Mouse (Mus musculus) mouse trophoblast stem cell (cell line): ENCODE measurements around the gene Bmx.

Experiments
- in situ Hi-C, 2 experiments: fragments of 300-500 bp; cut with MseI, MboI; formaldehyde crosslinking; loops; 2 replicates in 1 of 2; 3 replicates in 1 of 2; pipeline ENCODE4 v1.15.1; 2025

Gene Bmx

GRCm38 (mm10) chrX:164258057-164258456 lies at the start of gene Bmx:
Bmx (minus strand) TSS chrX:164258193.
- in situ Hi-C loops, result no loop called here

- in situ Hi-C loops, result no loop called here
Measured at GRCm38 (mm10) chrX:164306250-164306649, 48.3 kb upstream of the Bmx start.

GRCm38 (mm10) chrX:164291147-164291546 lies 33.2 kb upstream of the Bmx start:
- in situ Hi-C loops, result no loop called here

- in situ Hi-C loops, result loop anchor here (5.0 to 10.0 kb wide), 2 partner anchors 102 to 105 kb away; no protein-coding TSS in a partner anchor
Measured at GRCm38 (mm10) chrX:164287077-164287476, 29.1 kb upstream of the Bmx start.

- in situ Hi-C loops, result loop anchor here in 1 of 2 experiments (10.0 kb wide), 1 partner anchor 99 kb away; no protein-coding TSS in a partner anchor
Measured at GRCm38 (mm10) chrX:164283808-164284207, 25.8 kb upstream of the Bmx start.

GRCm38 (mm10) chrX:164280918-164281647 lies 23.1 kb upstream of the Bmx start:
- in situ Hi-C loops, result loop anchor here in 1 of 2 experiments (10.0 kb wide), 1 partner anchor 96 kb away; no protein-coding TSS in a partner anchor

- in situ Hi-C loops, result no loop called here
Measured at GRCm38 (mm10) chrX:164275536-164275935, 17.5 kb upstream of the Bmx start.

- in situ Hi-C loops, result no loop called here
Measured at GRCm38 (mm10) chrX:164270603-164271002, 12.6 kb upstream of the Bmx start.

- in situ Hi-C loops, result no loop called here
Measured at GRCm38 (mm10) chrX:164269285-164269761, 11.3 kb upstream of the Bmx start, which contains the start of gene Pir. Pir (plus strand) TSS chrX:164269371.

GRCm38 (mm10) chrX:164264861-164265260 lies 6.9 kb upstream of the Bmx start:
- in situ Hi-C loops, result no loop called here

GRCm38 (mm10) chrX:164262286-164262685 lies 4.3 kb upstream of the Bmx start:
- in situ Hi-C loops, result no loop called here

- in situ Hi-C loops, result no loop called here
Measured at GRCm38 (mm10) chrX:164258662-164259061, 669 bp upstream of the Bmx start.

GRCm38 (mm10) chrX:164256527-164256926 lies 1.5 kb downstream of the Bmx start:
- in situ Hi-C loops, result no loop called here

- in situ Hi-C loops, result no loop called here
Measured at GRCm38 (mm10) chrX:164246722-164247121, 11.3 kb downstream of the Bmx start.

GRCm38 (mm10) chrX:164245714-164246113 lies 12.3 kb downstream of the Bmx start:
- in situ Hi-C loops, result no loop called here

GRCm38 (mm10) chrX:164233380-164233779 lies 24.6 kb downstream of the Bmx start:
- in situ Hi-C loops, result no loop called here

- in situ Hi-C loops, result no loop called here
Measured at GRCm38 (mm10) chrX:164221989-164222388, 36.0 kb downstream of the Bmx start.

GRCm38 (mm10) chrX:164200547-164200946 lies 57.4 kb downstream of the Bmx start:
- in situ Hi-C loops, result no loop called here

- in situ Hi-C loops, result loop anchor here in 1 of 2 experiments (25.0 kb wide), 1 partner anchor 190 kb away; no protein-coding TSS in a partner anchor
Measured at GRCm38 (mm10) chrX:164197679-164198078, 60.3 kb downstream of the Bmx start.

GRCm38 (mm10) chrX:164189880-164190279 lies 68.1 kb downstream of the Bmx start:
- in situ Hi-C loops, result loop anchor here (10.0 to 25.0 kb wide), 4 partner anchors 95 to 265 kb away; no protein-coding TSS in a partner anchor

- in situ Hi-C loops, result loop anchor here (5.0 to 25.0 kb wide), 5 partner anchors 101 to 271 kb away; no protein-coding TSS in a partner anchor
Measured at GRCm38 (mm10) chrX:164183844-164184243, 74.1 kb downstream of the Bmx start.

- in situ Hi-C loops, result loop anchor here (5.0 to 25.0 kb wide), 5 partner anchors 105 to 275 kb away; no protein-coding TSS in a partner anchor
Measured at GRCm38 (mm10) chrX:164179746-164180145, 78.2 kb downstream of the Bmx start.

GRCm38 (mm10) chrX:164178856-164179255 lies 79.1 kb downstream of the Bmx start:
- in situ Hi-C loops, result loop anchor here in 1 of 2 experiments (25.0 kb wide), 1 partner anchor 208 kb away; no protein-coding TSS in a partner anchor
